Mouse (Mus musculus): ENCODE results near the gene Sprr2a3. TPM values are rescaled to one million over a fixed set of nuclear protein-coding genes. Genes with fewer than 3 reads are reported as not detected.
"Not testable (repeated sequence)": the region's sequence is repeated elsewhere in the genome, so short reads cannot be mapped to it uniquely, and the experiment has no call there.

The Sprr2a3 gene
- not detected for total RNA-seq (2021)
- long read RNA-seq, experiment 1 = 0 reads
- long read RNA-seq, experiment 2 = 0 reads

- not testable (repeated sequence) for DNase-seq
Measured at GRCm38 (mm10) chr3:92285101-92285500, at the start of gene Sprr2a3. Sprr2a3 (plus strand) TSS chr3:92285417.

- not testable (repeated sequence) for DNase-seq
Measured at GRCm38 (mm10) chr3:92236463-92237189, 48.6 kb upstream of the Sprr2a3 start.

- DNase-seq = not testable (repeated sequence)
Measured at GRCm38 (mm10) chr3:92238736-92239135, 46.5 kb upstream of the Sprr2a3 start.

GRCm38 (mm10) chr3:92239197-92239596, 46.0 kb upstream of the Sprr2a3 start:
- not testable (repeated sequence) for DNase-seq

- DNase-seq = not testable (repeated sequence)
Measured at GRCm38 (mm10) chr3:92244833-92245232, 40.4 kb upstream of the Sprr2a3 start.

GRCm38 (mm10) chr3:92246245-92246644, 39.0 kb upstream of the Sprr2a3 start:
- not testable (repeated sequence) for DNase-seq

GRCm38 (mm10) chr3:92248494-92248893, 36.7 kb upstream of the Sprr2a3 start:
- not testable (repeated sequence) for DNase-seq

GRCm38 (mm10) chr3:92250450-92250849, 34.8 kb upstream of the Sprr2a3 start:
- DNase-seq = not testable (repeated sequence)

- not testable (repeated sequence) for DNase-seq
Measured at GRCm38 (mm10) chr3:92253860-92254259, 31.4 kb upstream of the Sprr2a3 start.

GRCm38 (mm10) chr3:92258526-92258925, 26.7 kb upstream of the Sprr2a3 start:
- DNase-seq = not testable (repeated sequence)

GRCm38 (mm10) chr3:92263462-92263861, 21.8 kb upstream of the Sprr2a3 start:
- DNase-seq = not testable (repeated sequence)

GRCm38 (mm10) chr3:92271414-92271985, 13.7 kb upstream of the Sprr2a3 start:
- not testable (repeated sequence) for DNase-seq

- DNase-seq = not testable (repeated sequence)
Measured at GRCm38 (mm10) chr3:92273504-92273903, 11.7 kb upstream of the Sprr2a3 start.

GRCm38 (mm10) chr3:92274018-92274417, 11.2 kb upstream of the Sprr2a3 start:
- not testable (repeated sequence) for DNase-seq

- not testable (repeated sequence) for DNase-seq
Measured at GRCm38 (mm10) chr3:92279663-92280062, 5.6 kb upstream of the Sprr2a3 start.

- DNase-seq = not testable (repeated sequence)
Measured at GRCm38 (mm10) chr3:92280963-92281606, 4.1 kb upstream of the Sprr2a3 start.

GRCm38 (mm10) chr3:92288489-92288888, 3.3 kb downstream of the Sprr2a3 start:
- DNase-seq = not testable (repeated sequence)

- DNase-seq = no peak
Measured at GRCm38 (mm10) chr3:92307406-92307805, 22.2 kb downstream of the Sprr2a3 start.

GRCm38 (mm10) chr3:92316320-92316719, 31.1 kb downstream of the Sprr2a3 start, which contains the start of gene Sprr2b:
Sprr2b (plus strand) TSS chr3:92316620.
- DNase-seq = no peak

- DNase-seq = no peak
Measured at GRCm38 (mm10) chr3:92317384-92317783, 32.2 kb downstream of the Sprr2a3 start.

GRCm38 (mm10) chr3:92336278-92336677, 51.1 kb downstream of the Sprr2a3 start:
- DNase-seq = no peak

- DNase-seq = no peak
Measured at GRCm38 (mm10) chr3:92338840-92339239, 53.6 kb downstream of the Sprr2a3 start, which contains the start of gene Sprr2d. Sprr2d (plus strand) TSS chr3:92339140.
